15 mouse cellular contexts compared by ENCODE assay signal in the genomic region with DNA sequence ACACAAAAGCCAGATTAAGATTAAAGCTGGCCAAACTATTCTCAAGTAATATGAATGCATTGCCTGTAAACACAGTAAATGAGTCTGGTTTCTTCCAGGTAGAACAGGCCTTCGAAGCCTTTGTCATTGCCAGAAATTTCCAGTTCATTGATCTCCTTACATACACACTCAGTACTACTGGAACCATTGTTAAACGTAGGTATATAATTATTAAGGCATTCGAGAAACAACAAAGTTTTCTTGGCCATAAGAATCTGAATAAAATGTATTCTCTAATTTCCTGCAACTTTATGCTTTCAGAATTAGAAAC.
DNase-seq lines count a peak whose midpoint lies in the region; ATAC-seq lines count a peak whose summit lies in the region.
"Had no signal": no experiment of that assay in that cellular context is flagged by ENCODE, and none has a peak within 500 bp of the region (broad histone marks: within the 10 kb centered on the region; RNA-seq: fewer than 3 reads in every experiment).

No protein-coding gene starts in this region.

- no peak overlapping the region for H3K9ac ChIP-seq in embryonic facial prominence, embryonic 13.5 days
- no peak overlapping the region for H3K9ac ChIP-seq in hindbrain, embryonic 13.5 days
- H3K9ac ChIP-seq in hindbrain, embryonic 12.5 days: no peak overlapping the region
- H3K9ac ChIP-seq in embryonic facial prominence, embryonic 15.5 days: no peak overlapping the region
- H3K9ac ChIP-seq in neural tube, embryonic 13.5 days: no peak overlapping the region
- H3K9ac ChIP-seq: heart, embryonic 12.5 days had no signal

- H3K4me2 ChIP-seq in embryonic facial prominence, embryonic 13.5 days: no peak overlapping the region
- no peak overlapping the region for H3K4me2 ChIP-seq in hindbrain, embryonic 13.5 days
- H3K4me2 ChIP-seq in hindbrain, embryonic 12.5 days (replicated peaks): no peak overlapping the region
- H3K4me2 ChIP-seq in embryonic facial prominence, embryonic 15.5 days (replicated peaks): no peak overlapping the region
- 0 out of 2 replicates have a peak overlapping the region, but pooled peaks have one; percentile 0 for H3K4me2 ChIP-seq in neural tube, embryonic 13.5 days
- H3K4me2 ChIP-seq: heart, embryonic 12.5 days had no signal

- WGBS in embryonic facial prominence, embryonic 13.5 days: 54% methylated on average over 3 of the region's 3 CpGs
- 83% methylated on average over 3 of the region's 3 CpGs for WGBS in embryonic facial prominence, embryonic 10.5 days
- WGBS in hindbrain, embryonic 13.5 days: 74% methylated on average over 3 of the region's 3 CpGs
- WGBS in hindbrain, embryonic 12.5 days: 72% methylated on average over 3 of the region's 3 CpGs
- WGBS in embryonic facial prominence, embryonic 15.5 days: 61% methylated on average over 3 of the region's 3 CpGs
- WGBS in neural tube, embryonic 13.5 days: 60% methylated on average over 3 of the region's 3 CpGs

- DNase-seq in embryonic facial prominence, embryonic 10.5 days (ENCODE audit: low spot score): no peak
- DNase-seq in spleen, postnatal 10 days (ENCODE audit: low spot score in 2 of 2): no peak
- DNase-seq in left cerebral cortex, adult 11 months (ENCODE audit: low spot score): no peak
- DNase-seq: adrenal gland, postnatal 10 days; cerebellum, adult 11-12 months; gastrocnemius, postnatal 14 days; heart, adult 2 months; kidney, adult 8-10 months had no signal

- ATAC-seq in embryonic facial prominence, embryonic 13.5 days (ENCODE audit: insufficient number of reproducible peaks, insufficient read depth, low FRiP score, low TSS enrichment, low read depth): peak; percentile 56; the same call in 1 of the 2 replicates
- 0 out of 2 replicates have a peak, but pooled peaks have one; percentile 26 for ATAC-seq in hindbrain, embryonic 13.5 days (ENCODE audit: low FRiP score)
- no peak; the same call in 1 of the 2 replicates for ATAC-seq in hindbrain, embryonic 12.5 days (ENCODE audit: low FRiP score)
- ATAC-seq in embryonic facial prominence, embryonic 15.5 days (ENCODE audit: insufficient number of reproducible peaks, low FRiP score, low TSS enrichment, low read depth): 0 out of 2 replicates have a peak, but pooled peaks have one; percentile 4
- ATAC-seq in neural tube, embryonic 13.5 days (ENCODE audit: low read depth): 0 out of 2 replicates have a peak, but pooled peaks have one; percentile 24
- ATAC-seq: intestine, embryonic 16.5 days had no signal

- H3K4me3 ChIP-seq in embryonic facial prominence, embryonic 13.5 days: no peak overlapping the region
- no peak overlapping the region for H3K4me3 ChIP-seq in embryonic facial prominence, embryonic 10.5 days
- H3K4me3 ChIP-seq in hindbrain, embryonic 13.5 days: no peak overlapping the region
- no peak overlapping the region for H3K4me3 ChIP-seq in hindbrain, embryonic 12.5 days
- H3K4me3 ChIP-seq in embryonic facial prominence, embryonic 15.5 days (replicated peaks): no peak overlapping the region
- H3K4me3 ChIP-seq in neural tube, embryonic 13.5 days: no peak overlapping the region
- H3K4me3 ChIP-seq: heart, adult 2 months; heart, embryonic 12.5 days had no signal

- peaks cover 12% of the 10 kb centered on the region for H3K4me1 ChIP-seq in embryonic facial prominence, embryonic 13.5 days
- H3K4me1 ChIP-seq in embryonic facial prominence, embryonic 10.5 days: no peaks in the 10 kb centered on the region
- H3K4me1 ChIP-seq in hindbrain, embryonic 13.5 days (replicated peaks): peaks cover 7% of the 10 kb centered on the region
- H3K4me1 ChIP-seq in hindbrain, embryonic 12.5 days: 0 out of 2 replicates have a peak, but pooled peaks cover 8% of the 10 kb centered on the region
- H3K4me1 ChIP-seq in embryonic facial prominence, embryonic 15.5 days: peaks cover 14% of the 10 kb centered on the region
- peaks cover 23% of the 10 kb centered on the region for H3K4me1 ChIP-seq in neural tube, embryonic 13.5 days (replicated peaks)
- H3K4me1 ChIP-seq: heart, embryonic 12.5 days had no signal

- H3K36me3 ChIP-seq in embryonic facial prominence, embryonic 13.5 days: no peaks in the 10 kb centered on the region
- no peaks in the 10 kb centered on the region for H3K36me3 ChIP-seq in embryonic facial prominence, embryonic 10.5 days (replicated peaks)
- no peaks in the 10 kb centered on the region for H3K36me3 ChIP-seq in hindbrain, embryonic 13.5 days
- H3K36me3 ChIP-seq in hindbrain, embryonic 12.5 days: no peaks in the 10 kb centered on the region
- H3K36me3 ChIP-seq in embryonic facial prominence, embryonic 15.5 days: no peaks in the 10 kb centered on the region
- H3K36me3 ChIP-seq in neural tube, embryonic 13.5 days: no peaks in the 10 kb centered on the region
- H3K36me3 ChIP-seq: heart, embryonic 12.5 days had no signal

- H3K27ac ChIP-seq in embryonic facial prominence, embryonic 13.5 days: no peak overlapping the region
- H3K27ac ChIP-seq in embryonic facial prominence, embryonic 10.5 days (replicated peaks): no peak overlapping the region
- peak overlapping the region; percentile 48; the same call in 1 of the 2 replicates for H3K27ac ChIP-seq in hindbrain, embryonic 13.5 days
- no peak overlapping the region for H3K27ac ChIP-seq in hindbrain, embryonic 12.5 days
- peak overlapping the region; percentile 72; the same call in 1 of the 2 replicates for H3K27ac ChIP-seq in embryonic facial prominence, embryonic 15.5 days (replicated peaks)
- peak overlapping the region; percentile 72 for H3K27ac ChIP-seq in neural tube, embryonic 13.5 days (replicated peaks)
- H3K27ac ChIP-seq: heart, adult 2 months had no signal

- no peaks in the 10 kb centered on the region for H3K27me3 ChIP-seq in embryonic facial prominence, embryonic 13.5 days
- no peaks in the 10 kb centered on the region for H3K27me3 ChIP-seq in embryonic facial prominence, embryonic 10.5 days (replicated peaks; ENCODE audit: low read depth, poor library complexity, severe bottlenecking)
- H3K27me3 ChIP-seq in hindbrain, embryonic 13.5 days: no peaks in the 10 kb centered on the region
- no peaks in the 10 kb centered on the region for H3K27me3 ChIP-seq in hindbrain, embryonic 12.5 days
- no peaks in the 10 kb centered on the region for H3K27me3 ChIP-seq in embryonic facial prominence, embryonic 15.5 days
- no peaks in the 10 kb centered on the region for H3K27me3 ChIP-seq in neural tube, embryonic 13.5 days
- H3K27me3 ChIP-seq: heart, embryonic 12.5 days had no signal

- H3K9me3 ChIP-seq in embryonic facial prominence, embryonic 13.5 days: no peaks in the 10 kb centered on the region
- no peaks in the 10 kb centered on the region for H3K9me3 ChIP-seq in embryonic facial prominence, embryonic 10.5 days
- no peaks in the 10 kb centered on the region for H3K9me3 ChIP-seq in hindbrain, embryonic 13.5 days
- H3K9me3 ChIP-seq in hindbrain, embryonic 12.5 days (replicated peaks): no peaks in the 10 kb centered on the region
- no peaks in the 10 kb centered on the region for H3K9me3 ChIP-seq in embryonic facial prominence, embryonic 15.5 days (replicated peaks)
- H3K9me3 ChIP-seq in neural tube, embryonic 13.5 days: no peaks in the 10 kb centered on the region
- H3K9me3 ChIP-seq: heart, embryonic 12.5 days had no signal

Comparison
In these comparisons a context has a peak if more than half of its experiments do, and no peak if none do; other contexts are left out.
1. H3K27ac ChIP-seq: peak in hindbrain, embryonic 13.5 days (single experiment), embryonic facial prominence, embryonic 15.5 days (single experiment) and neural tube, embryonic 13.5 days (single experiment); none in embryonic facial prominence, embryonic 13.5 days (single experiment), embryonic facial prominence, embryonic 10.5 days (single experiment) and hindbrain, embryonic 12.5 days (single experiment).